Mouse (Mus musculus): ENCODE measurements around the gene E2f4. TPM values are rescaled to one million over a fixed set of nuclear protein-coding genes. Genes with fewer than 3 reads are reported as not detected.
A peak's percentile ranks its signal among the peaks of the same experiment; 100 is the strongest.

Gene E2f4
- total RNA-seq (2021), result 10 to 100 TPM; 21.1 to 25.2 TPM
- long read RNA-seq, experiment 1, transcript E2f4-201 (10 exons, 1,993 nt), result major isoform, 30 of 41 reads
- long read RNA-seq, experiment 1, partial matches to known transcripts, result 9 of 41 reads
- long read RNA-seq, experiment 1, other reads (novel, unspliced or antisense), result 2 of 41 reads
- long read RNA-seq, experiment 2, transcript E2f4-201 (10 exons, 1,993 nt), result major isoform, 47 of 58 reads
- long read RNA-seq, experiment 2, partial matches to known transcripts, result 7 of 58 reads
- long read RNA-seq, experiment 2, other reads (novel, unspliced or antisense), result 4 of 58 reads

DNA sequence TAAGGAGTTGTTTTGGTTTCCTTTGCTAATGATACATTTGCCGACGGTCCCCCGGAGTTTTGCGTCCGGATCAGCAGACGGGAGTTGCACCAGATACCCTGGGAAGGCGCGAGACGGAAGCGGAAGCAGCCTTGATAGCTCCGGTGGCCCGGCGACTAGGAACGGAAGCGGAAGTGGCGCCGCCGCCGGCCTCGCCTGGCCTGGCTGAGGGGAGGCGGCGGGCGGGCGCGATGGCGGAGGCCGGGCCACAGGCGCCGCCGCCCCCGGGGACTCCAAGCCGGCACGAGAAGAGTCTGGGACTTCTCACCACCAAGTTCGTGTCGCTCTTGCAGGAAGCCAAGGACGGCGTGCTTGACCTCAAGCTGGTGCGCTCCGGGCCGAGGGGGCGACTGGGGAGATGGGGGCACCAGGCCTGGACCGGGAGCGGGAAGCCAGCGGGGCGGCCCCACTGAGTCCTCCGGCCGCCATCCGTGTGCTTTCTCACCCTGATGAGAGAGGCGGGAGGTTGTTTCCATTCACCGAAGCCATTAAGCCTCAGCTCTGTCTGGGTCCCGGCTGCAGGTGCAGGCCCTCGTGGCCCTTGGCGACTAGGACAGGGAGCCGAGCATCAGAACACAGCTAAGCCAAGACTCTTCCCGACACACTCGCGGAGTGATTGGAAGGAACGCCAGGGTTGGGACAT, at the start of gene E2f4:
Gene E2f4, plus strand, starts transcription at position 153 of the 682 bp plus-strand sequence.
- DNase-seq, result peak; percentile 83 to 88
- intact Hi-C loops (cut with DNase I), result no loop called here

DNA sequence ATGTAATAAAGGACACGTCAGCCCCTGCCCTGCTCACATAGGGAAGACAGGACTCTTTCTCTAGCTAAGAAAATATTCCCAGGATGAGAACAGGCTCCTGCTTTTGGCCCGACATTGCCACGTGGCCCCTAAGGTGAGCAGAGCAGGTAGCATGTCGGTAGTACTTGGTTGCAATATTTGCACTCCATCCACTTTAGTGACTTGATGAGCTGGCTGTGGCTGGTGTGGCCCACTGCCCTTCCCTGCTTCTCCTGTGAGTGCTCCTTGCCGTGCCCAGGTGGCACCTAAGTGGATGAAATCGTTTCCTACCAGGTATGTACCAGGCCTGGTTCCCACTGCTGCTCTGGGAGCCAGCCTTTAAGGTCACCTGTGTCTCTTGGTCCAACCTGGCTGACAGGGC, 45.5 kb upstream of the E2f4 start:
- intact Hi-C loops (cut with DNase I), result loop anchor here (5.0 kb wide), 1 partner anchor 35 kb away; the partner anchor contains the start of gene 4931428F04Rik
- no peak for DNase-seq

DNA sequence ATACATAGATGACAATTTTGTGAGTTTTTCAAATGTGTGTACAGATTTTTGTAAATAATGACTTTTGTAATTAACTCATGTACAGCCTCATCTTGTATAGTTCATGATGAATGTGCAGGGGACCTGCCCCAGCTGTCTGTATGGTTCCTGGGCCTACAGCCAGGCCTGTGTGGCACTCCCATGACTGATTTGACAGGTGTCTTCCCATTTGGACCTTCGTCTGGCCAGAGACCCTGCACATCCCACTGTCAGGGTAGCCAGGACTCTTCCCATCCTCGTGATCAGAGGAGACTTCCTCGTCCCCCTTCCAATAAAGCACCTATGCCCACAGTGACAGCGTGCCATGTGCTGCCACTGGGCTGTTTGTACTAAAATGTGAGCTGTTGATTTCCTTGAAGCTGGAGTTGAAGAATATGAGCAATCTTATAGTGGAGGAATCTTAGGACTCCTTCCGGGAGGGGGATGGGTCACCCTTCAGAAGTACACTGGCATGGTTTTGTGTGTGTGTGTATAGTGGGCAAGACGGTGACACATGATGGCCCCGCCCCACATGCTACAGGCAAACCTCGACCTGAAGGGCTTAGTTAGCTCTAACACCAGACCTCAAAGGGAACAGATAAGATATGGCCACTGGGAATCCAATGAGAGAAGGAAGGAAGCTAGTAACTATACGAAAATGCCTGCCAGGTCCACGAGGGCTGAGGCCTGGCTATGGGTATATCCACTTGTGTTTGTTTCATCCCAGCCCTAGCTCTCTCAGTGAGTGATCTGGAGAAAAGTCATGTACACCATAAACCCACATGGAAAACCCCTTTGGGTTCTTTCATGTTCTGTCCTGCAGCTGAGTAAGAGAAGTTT, 44.6 kb upstream of the E2f4 start:
- intact Hi-C loops (cut with DNase I), result loop anchor here (5.0 kb wide), 1 partner anchor 34 kb away; the partner anchor contains the start of gene 4931428F04Rik
- DNase-seq, result no peak

DNA sequence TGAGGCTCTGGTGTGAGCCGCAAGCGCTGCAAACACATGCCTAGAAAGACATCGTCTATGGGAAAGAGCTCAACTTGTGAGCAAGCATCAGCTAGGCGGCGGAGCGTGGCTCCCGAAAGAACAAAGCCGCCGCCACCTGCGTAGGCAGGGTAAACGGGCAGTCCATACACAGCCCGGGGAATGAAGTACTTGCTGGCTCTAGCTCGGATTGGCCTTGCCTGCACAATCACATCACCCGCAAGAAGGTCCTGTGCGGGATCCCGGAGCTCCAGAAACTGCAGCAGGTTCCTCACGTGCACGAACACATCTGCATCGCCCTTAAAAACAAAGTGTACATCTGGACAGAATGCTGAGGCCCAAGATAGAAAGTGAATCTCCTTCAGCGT, 43.7 kb upstream of the E2f4 start:
- no peak for DNase-seq
- intact Hi-C loops (cut with DNase I), result loop anchor here (5.0 kb wide), 1 partner anchor 34 kb away; the partner anchor contains the start of gene 4931428F04Rik

DNA sequence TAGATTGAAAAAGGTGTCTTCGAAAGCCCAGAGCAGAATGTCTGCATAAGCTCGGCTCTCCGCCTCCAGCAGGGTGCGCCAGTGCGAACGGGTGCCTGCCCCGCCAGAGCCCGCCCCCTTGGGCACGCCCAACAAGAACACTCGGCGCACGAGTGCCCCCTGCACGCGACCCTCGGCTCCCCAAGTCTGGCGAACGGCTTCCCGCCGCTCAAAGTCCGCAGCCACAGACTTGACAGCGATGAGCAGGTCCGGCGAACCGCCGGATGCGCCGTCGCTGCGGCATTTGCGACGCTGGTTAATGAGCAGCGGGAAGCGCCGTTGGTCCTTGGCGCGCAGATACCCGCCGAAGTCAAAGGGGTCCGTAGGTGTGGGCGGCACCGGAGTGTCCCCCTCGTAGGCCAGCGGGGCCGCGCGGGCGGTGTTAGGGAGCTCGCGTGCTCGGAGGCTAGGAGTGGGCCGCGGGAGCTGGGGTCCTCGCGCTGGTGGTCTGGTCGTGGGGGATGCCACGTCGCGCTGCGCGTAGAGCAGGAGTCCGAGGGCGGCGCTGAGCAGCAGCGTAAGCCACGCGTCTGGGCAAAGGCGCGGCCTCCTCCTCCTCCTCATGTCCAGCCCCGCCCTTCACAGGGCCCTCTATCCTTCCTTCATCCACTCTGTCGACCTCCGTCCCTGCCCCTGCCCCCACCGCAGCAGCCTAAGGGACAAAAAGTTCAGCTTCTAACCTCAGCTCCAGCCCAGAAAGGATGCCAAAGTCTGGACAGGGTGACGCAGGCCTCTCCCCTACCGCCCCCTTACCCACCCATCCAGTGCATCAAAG, 43.1 kb upstream of the E2f4 start:
- DNase-seq, result peak; percentile 85 to 87
- intact Hi-C loops (cut with DNase I), result loop anchor here (5.0 kb wide), 1 partner anchor 33 kb away; the partner anchor contains the start of gene 4931428F04Rik

DNA sequence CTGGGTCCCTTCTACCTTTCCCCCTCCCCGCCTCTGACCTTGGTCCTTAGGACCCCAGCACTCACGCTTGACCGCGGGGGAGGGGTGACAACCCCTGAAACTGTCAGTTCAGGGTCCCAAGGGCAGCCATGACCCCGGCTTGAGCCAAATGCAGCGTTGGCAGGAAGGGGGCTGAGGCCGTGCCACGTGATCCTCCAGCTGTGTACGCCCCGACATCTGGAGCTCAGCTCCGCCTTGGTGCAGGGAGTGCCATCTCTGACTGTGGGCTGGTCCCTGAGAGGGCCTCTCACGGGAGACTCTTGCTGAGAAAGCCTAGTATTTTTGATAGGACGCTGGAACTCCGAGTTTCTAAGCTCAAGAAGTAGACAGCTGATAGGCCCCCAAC, 42.5 kb upstream of the E2f4 start, which contains the start of gene B3gnt9:
Gene B3gnt9, minus strand, starts transcription at position 188 of the 385 bp plus-strand sequence.
- DNase-seq, result peak in 1 of 2 experiments; percentile 78
- intact Hi-C loops (cut with DNase I), result loop anchor here (5.0 kb wide), 1 partner anchor 32 kb away; the partner anchor contains the start of gene 4931428F04Rik

DNA sequence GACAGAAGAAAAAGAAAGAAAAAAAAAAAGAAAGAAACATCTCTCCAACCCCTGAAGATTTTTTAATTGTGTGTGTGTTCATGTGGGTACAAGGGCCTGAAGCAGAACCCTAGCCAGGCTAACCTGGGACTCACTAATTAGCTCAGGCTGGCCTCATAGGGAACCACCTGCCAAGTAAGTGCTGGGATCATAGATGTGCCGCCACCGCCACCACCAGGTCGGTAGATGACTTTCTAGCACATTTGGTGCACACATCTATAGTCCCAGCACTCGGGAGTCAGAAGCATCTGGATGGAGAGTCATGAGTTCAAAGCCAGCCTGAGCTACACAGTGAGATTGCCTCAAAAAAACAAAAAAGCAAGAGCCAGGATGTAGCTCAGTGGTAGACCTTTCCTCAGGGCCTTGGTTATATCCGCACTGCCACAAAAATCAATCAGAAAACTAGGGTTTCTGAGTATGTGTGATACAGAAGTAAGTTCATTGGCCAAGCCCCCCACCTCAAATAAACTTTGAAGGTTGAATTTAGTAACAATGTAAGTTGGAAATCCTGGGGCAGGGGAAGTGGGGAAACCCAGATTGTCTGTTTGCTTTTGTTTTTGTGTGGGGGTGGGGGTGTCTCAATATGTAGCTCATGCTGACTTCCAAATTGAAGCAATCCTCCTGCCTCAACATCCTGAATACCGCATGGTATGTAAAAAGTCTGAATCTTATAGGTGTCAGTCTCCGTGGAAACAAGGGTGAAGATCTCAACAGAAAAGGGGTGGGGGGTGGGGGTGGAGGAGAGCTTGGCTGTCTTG, 39.9 kb upstream of the E2f4 start:
- no peak for DNase-seq
- intact Hi-C loops (cut with DNase I), result no loop called here

DNA sequence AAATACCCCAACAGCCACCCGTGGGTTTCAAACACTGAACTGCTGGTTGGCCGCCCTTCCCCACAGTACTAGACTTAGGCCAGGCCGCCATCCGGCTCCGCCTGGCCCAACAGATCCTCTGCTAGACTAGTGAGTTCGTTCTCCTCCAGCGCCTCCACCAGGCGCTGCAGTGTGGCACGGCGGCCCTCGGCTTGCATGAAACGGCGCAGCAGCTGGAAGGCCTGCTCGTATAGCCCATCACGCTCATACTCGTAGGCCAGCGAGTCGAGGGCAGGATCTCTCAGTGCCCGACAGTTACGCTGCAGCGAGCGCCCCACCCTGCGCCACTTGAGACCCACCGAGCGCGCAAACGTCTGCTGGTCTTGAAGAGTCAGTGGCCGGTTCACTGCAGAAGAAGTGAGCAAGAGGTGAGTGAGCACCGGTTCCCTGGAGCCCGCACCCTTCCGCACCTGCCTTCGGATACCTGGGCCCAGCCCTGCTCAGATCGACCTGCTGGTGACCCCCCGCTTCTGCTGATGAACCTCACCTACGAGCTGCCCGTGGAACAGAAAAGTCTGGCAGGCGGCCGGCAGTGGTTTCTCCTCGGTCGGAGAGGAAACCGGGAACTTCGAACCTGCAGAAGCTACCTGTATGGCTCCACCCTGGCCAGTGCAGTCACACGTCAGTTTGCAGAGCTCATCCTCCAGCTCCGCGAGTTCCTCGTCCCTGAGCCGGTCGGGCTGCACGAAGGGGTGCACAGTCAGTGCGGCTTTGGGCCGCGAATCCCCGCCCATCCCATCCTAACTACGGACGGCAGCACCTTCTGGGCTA, 38.3 kb upstream of the E2f4 start:
- no peak for DNase-seq
- intact Hi-C loops (cut with DNase I), result no loop called here

DNA sequence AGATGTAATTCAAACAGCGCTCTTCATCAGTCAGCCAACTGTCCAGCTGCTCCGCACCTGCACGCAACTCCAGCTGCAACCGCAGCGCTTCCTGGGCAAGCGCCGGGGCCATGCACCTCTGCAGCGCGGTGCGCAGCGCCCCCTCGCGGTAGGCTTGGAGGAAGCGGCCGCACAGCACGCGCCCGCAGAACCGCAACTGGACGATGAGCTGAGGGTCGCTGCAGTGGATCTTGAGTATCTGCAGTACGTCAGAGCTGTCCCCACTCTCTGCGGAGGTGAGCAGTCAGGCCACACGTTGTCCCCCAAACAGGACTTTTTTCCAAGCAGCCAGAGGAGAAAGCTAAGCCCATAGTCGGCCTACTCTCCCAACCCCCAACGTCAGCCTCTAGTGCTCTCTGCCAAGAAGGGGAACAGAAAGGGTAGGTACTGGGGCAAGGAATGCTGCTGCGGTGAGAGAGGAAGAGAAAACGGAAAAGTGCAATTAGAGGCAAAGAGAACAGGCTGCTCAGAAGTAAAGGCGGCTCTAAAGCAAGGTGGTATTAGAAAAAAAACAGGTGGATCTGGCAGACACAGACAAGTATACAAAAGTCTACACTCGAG, 37.6 kb upstream of the E2f4 start:
- peak; percentile 59 to 71 for DNase-seq
- intact Hi-C loops (cut with DNase I), result loop anchor here (5.0 kb wide), 1 partner anchor 88 kb away; the partner anchor contains the start of gene Cbfb

DNA sequence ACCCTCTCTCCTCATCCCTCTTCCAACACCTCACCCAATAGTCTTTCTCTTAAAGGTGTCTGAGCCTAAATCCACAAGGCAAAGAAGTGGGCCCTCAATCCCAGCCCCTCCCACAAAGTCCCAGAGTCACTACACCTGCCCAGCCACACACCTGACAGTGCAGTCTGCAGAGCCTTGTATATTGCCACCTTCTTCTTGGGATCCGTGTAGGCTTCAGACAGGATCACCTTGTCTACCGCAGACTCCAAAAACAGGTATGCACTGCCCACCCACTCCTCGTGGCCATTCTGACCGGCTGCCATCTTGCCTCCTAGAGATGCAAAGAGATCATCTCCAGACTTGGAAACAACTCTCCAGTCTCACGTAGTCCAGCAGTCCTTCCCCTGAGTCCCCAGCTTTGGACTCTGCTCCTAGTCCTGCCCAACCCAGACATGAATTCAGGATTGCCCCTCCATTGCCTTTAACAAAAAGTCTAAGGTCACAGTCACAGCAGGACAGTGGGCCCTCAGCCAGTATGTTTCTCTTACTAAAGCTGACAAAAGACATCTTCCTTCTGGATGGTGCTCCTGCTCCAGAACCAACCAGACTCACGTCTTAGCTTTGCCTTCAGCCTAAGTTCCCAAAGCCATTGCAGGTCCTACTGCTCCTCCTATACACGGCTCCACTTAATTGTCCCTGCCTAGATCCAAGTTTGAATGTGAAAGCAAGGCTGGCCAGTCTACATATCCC, 36.9 kb upstream of the E2f4 start:
- intact Hi-C loops (cut with DNase I), result loop anchor here (5.0 kb wide), 1 partner anchor 88 kb away; the partner anchor contains the start of gene Cbfb
- DNase-seq, result no peak

DNA sequence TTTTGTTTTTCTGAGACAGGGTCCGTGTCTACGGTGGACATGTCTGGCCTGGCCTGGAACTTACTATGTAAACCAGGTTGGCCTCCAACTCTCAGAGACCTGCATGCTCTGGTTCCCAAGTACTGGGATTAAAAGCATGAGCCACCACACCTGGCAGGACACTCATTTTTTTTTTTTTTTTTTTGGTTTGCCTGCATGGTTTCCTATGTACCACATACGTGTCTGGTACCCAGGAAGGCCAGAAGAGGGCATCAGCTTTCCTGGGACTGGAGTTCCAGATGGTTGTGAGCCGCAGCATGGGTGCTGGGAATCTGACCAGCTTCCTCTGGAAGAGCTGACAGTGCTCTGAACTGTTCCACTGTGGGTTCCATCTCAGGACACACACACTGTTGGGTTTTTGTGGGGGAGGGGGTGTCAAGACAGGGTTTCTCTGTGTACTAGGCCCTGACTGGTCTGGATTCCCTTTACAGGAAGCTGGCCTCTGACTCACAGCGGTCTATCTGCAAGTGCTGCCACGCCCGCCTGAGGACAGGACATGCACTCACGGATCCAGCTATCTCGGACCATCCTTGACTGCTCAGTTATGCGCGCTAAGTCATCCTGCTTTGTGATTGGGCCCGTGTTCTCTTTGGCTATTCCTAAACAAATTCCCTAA, 36.0 kb upstream of the E2f4 start:
- no peak for DNase-seq
- intact Hi-C loops (cut with DNase I), result loop anchor here (5.0 kb wide), 1 partner anchor 89 kb away; the partner anchor contains the start of gene Cbfb

DNA sequence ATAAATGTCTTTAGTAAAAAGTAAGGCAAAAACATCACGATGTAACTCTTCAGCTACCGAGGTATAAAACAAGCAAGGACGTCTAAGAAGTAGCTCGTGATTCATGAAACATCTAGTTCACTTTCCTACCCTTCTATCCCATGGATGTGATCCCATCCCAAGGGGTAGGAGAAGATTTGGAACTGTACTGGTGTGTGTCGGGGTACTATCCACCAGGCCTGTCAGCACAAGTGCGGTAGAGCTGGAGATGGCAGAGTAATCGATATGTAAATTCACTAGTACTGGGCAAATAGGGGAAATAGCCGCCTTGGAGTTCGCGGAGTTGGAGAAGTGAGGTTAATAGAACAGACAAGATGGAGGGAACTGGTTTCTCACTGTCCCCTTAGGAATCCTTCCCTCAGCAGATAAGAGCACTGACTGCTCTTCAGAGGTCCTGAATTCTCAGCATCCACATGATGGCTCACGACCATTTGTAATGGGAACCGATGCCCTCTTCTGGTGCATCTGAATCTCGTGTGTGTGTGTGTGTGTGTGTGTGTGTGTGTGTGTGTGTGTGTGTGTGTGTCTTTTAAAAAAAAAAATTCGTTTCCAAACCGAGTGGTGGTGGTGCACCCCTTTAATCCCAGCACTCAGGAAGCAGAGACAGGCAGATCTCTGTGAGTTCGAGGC, 34.1 kb upstream of the E2f4 start:
- DNase-seq, result no peak
- intact Hi-C loops (cut with DNase I), result loop anchor here (5.0 kb wide), 1 partner anchor 91 kb away; the partner anchor contains the start of gene Cbfb

DNA sequence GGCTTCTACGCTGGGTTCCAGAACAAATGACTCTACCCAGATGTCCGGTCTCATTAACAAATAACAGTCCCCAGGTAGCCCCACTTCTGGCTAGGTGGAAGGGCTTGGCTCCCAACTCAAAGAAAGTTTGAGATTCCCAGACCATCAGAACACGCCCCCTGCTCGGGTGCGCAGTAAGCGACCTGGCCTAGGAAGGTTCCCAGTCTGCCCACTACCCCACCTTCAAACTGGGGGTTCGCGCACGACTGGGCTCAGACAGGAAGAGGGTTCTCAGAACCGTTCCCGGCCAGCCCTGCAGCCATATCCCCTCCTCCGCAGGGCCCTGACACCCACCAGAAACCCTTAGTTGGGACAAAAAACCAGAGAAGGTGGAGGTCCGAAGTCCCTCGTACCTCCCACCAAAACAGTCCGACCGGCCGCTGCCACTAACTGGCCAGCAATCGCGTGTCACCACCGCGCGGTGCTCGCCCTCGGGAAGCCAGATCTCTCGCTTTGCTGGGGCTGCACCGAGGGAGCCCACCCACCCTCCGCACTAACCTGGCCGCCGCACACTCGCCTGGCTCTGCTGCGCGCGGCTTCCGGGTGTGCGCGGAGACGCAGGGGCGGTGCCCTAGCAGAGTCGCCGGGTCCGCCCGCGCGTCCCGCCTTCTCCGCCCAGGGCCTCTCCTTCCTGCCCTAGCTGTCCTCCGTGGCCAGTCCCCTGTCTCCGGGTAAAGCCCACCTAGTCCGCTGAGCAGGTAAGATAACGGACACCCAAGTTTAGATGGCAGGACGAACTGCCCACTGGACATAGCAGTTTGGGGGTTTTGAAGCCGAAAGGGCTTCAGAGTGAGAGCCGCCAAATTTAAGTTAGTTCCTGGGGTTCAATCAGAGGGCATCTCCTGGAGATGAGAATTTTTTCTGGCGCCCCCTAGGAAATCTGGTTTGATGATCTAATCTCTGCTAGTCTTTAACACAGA, 33.2 kb upstream of the E2f4 start, which contains the start of the genes Tradd and Fbxl8:
Gene Tradd, minus strand, starts transcription at position 586 of the 959 bp plus-strand sequence.
Gene Fbxl8, plus strand, starts transcription at position 625 of the 959 bp plus-strand sequence.
- intact Hi-C loops (cut with DNase I), result loop anchor here (5.0 kb wide), 1 partner anchor 92 kb away; the partner anchor contains the start of gene Cbfb
- peak; percentile 61 to 64 for DNase-seq

DNA sequence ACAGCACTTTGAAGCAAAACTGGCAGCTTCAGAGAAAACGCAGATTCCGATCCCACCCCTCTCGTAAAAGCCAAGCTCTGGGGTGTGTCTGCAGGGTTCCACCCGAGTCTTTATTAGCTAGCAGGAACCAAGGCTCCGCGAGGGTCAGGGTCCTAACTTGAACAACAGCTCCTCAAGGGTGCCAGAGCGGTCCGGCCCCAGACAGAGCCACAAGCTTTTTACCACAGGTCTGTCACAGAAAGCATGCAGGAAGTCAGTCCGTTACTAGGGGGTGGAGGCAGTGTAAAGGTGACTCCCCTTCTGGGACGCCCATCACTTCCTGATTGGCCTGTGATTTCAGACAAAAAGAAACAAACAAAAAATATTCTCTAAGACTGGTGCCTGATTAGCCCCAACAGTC, 32.3 kb upstream of the E2f4 start:
- no peak for DNase-seq
- intact Hi-C loops (cut with DNase I), result no loop called here

Data from gastrocnemius, postnatal 36 days (tissue).